Mouse (Mus musculus) midbrain, embryonic 14.5 days (tissue): ENCODE data around the gene Cyb5b. TPM values are rescaled to one million over a fixed set of nuclear protein-coding genes. Genes with fewer than 3 reads are reported as not detected.
A peak's percentile ranks its signal among the peaks of the same experiment; 100 is the strongest.

ENCODE experiments used
- ATAC-seq: fragments of 200-750 bp; cut with Nextera tagmentation; 2 replicates; pipeline ENCODE4 v1.8.0; 2017; ENCODE audit warnings: moderate number of reproducible peaks, moderate library complexity; ENCODE audit not compliant: low FRiP score, low TSS enrichment
- DNase-seq: peaks from one replicate; pipeline ENCODE4 v3.0.0-alpha.2; 2015
- H3K27ac ChIP-seq: fragments of 300-500 bp; sonication (generic); replicated peaks from 2 replicates; pipeline ENCODE4 v1.5.1; 2014; ENCODE audit warnings: mild to moderate bottlenecking, low read depth, low read length, moderate library complexity
- H3K27me3 ChIP-seq: fragments of 300-500 bp; sonication (generic); 2 replicates; pipeline ENCODE4 v1.6.1; 2014; ENCODE audit warnings: low read length, control low read depth, mixed read lengths; ENCODE audit not compliant: control insufficient read depth, insufficient read depth
- H3K36me3 ChIP-seq: fragments of 300-500 bp; sonication (generic); 2 replicates; pipeline ENCODE4 v1.6.1; 2014; ENCODE audit warnings: low read length, control low read depth; ENCODE audit not compliant: control insufficient read depth, insufficient read depth
- H3K4me1 ChIP-seq: fragments of 300-500 bp; sonication (generic); 2 replicates; pipeline ENCODE4 v1.6.1; 2014; ENCODE audit warnings: mild to moderate bottlenecking, antibody characterized with exemption, low read length, control low read depth; ENCODE audit not compliant: control insufficient read depth, insufficient read depth
- H3K4me2 ChIP-seq: fragments of 300-500 bp; sonication (generic); 2 replicates; pipeline ENCODE4 v1.6.1; 2014; ENCODE audit warnings: mild to moderate bottlenecking, low read length, moderate library complexity
- H3K4me3 ChIP-seq: fragments of 300-500 bp; sonication (generic); replicated peaks from 2 replicates; pipeline ENCODE4 v1.5.1; 2014; ENCODE audit warnings: low read depth, low read length
- H3K9ac ChIP-seq: fragments of 300-500 bp; sonication (generic); replicated peaks from 2 replicates; pipeline ENCODE4 v1.6.1; 2014; ENCODE audit warnings: mild to moderate bottlenecking, low read length, moderate library complexity
- H3K9me3 ChIP-seq: fragments of 300-500 bp; sonication (generic); 2 replicates; pipeline ENCODE4 v1.6.1; 2016; ENCODE audit warnings: low read length, control low read depth, mixed read lengths; ENCODE audit not compliant: control insufficient read depth
- WGBS: fragments of 180-500 bp; shearing (Covaris S2); extraction: QIAGEN DNeasy Blood & Tissue Kit; methylation state at CpG from one replicate; pipeline ENCODE4 v1.1.7; 2014; 5-methylcytosine and 5-hydroxymethylcytosine counted together
- polyA plus RNA-seq: library from polyadenylated mRNA; unstranded; fragments of >200 nt; fragmentation: Nextera tagmentation; extraction: Ambion mirVana; gene quantifications from 2 replicates; pipeline ENCODE4 v1.2.1, GENCODE M21; 2014

The Cyb5b gene
- polyA plus RNA-seq, 1 experiment from 2014 or later: 136 TPM

DNA sequence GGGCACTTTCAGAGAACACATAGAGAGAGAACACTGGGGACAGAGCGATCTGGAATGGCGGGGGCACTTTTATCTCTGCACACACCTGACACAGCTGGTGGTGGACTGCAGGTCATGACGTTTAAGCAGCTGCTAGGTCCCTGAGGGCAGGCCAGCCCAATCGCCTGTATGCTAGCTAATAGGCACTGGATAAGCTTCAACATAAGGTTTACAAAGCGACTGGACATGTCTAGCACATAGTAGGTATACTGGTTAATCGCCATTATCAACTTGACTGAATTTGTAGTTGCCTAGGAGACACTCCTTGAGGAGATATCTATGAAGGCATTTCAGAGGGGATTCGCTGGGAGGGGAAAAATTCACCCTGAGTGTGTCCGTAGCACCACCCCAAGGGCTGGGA lies 26.1 kb upstream of the Cyb5b start:
- 80% methylated on average over 8 of the region's 8 CpGs for WGBS
- Histone ChIP-seq H3K9me3 (no peaks in the 10 kb centered on the region), H3K36me3 (no peaks in the 10 kb centered on the region), H3K27me3 (no peaks in the 10 kb centered on the region), H3K9ac (no peak overlapping the region), H3K27ac (no peak overlapping the region), H3K4me2 (no peak overlapping the region), H3K4me1 (peaks cover 9% of the 10 kb centered on the region), H3K4me3 (no peak overlapping the region)
- DNase-seq: no peak
- ATAC-seq: no peak

DNA sequence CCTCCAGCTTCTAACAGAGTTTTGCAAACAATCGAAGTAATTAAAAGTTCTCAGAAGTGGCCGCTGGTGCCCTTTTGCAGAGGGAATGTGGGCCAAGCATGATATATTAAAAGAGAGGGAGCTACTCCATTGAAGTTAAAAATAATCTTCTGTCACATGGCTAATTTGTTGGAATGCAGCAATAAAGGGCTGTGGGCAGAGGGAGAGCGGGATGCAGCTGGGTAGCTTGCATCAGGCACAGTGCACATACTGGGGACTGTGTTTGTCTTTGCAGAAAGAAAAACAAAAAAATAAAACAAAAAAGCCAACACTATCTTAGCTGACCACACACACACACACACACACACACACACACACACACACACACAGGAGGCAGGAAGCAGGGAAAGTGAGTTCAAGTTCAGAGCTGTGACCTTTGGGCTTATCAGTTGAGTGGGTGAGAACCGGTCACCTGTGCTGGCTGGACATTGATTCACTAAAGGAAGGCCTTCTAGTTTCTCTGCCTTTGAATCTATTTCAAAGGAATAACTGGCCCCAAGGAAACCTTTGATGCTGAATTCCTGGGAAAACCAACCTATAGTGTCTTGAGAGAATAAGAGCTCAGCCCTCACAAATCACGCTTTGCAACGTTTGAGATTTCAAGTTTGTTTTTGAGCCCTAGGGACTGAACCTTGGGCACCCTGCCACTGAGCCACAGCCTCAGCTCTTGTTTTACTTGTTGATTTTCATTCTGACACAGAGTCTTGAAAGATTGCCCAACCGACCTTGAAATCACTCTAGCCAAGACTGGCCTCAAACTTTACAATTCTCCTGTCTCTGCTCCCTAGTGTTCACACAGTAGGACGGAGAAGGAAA lies 21.0 kb upstream of the Cyb5b start:
- DNase-seq (peak; percentile 22), ATAC-seq (no peak)
- Histone ChIP-seq H3K27me3 (no peaks in the 10 kb centered on the region), H3K4me3 (no peak overlapping the region), H3K36me3 (no peaks in the 10 kb centered on the region), H3K9ac (no peak overlapping the region), H3K4me1 (no peaks in the 10 kb centered on the region), H3K4me2 (no peak overlapping the region), H3K27ac (no peak overlapping the region), H3K9me3 (no peaks in the 10 kb centered on the region)
- 52% methylated on average over 8 of the region's 8 CpGs for WGBS

DNA sequence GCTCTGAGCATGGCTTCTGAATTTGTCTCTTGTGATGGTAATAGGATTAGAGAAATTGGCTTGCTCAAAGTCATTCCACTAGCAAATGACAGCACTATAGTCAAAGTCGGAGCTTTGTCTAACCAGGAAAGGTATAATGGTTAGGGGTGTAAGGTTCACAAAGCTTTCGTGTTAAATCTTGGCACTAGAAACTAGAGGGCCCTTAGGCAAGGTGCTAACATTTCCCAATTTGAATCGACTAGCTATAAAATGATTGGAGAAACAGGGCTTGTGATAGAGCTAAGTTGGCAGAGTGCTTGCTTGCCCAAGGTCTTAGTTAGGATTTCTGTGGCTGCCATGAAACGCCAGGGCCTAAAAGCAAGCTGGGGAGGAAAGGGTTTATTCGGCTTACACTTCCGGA lies 20.4 kb upstream of the Cyb5b start:
- Histone ChIP-seq H3K27ac (no peak overlapping the region), H3K4me2 (no peak overlapping the region), H3K9ac (no peak overlapping the region), H3K36me3 (no peaks in the 10 kb centered on the region), H3K27me3 (no peaks in the 10 kb centered on the region), H3K4me1 (no peaks in the 10 kb centered on the region), H3K9me3 (no peaks in the 10 kb centered on the region), H3K4me3 (no peak overlapping the region)
- 72% methylated on average over 6 of the region's 6 CpGs for WGBS
- DNase-seq: no peak
- no peak for ATAC-seq

DNA sequence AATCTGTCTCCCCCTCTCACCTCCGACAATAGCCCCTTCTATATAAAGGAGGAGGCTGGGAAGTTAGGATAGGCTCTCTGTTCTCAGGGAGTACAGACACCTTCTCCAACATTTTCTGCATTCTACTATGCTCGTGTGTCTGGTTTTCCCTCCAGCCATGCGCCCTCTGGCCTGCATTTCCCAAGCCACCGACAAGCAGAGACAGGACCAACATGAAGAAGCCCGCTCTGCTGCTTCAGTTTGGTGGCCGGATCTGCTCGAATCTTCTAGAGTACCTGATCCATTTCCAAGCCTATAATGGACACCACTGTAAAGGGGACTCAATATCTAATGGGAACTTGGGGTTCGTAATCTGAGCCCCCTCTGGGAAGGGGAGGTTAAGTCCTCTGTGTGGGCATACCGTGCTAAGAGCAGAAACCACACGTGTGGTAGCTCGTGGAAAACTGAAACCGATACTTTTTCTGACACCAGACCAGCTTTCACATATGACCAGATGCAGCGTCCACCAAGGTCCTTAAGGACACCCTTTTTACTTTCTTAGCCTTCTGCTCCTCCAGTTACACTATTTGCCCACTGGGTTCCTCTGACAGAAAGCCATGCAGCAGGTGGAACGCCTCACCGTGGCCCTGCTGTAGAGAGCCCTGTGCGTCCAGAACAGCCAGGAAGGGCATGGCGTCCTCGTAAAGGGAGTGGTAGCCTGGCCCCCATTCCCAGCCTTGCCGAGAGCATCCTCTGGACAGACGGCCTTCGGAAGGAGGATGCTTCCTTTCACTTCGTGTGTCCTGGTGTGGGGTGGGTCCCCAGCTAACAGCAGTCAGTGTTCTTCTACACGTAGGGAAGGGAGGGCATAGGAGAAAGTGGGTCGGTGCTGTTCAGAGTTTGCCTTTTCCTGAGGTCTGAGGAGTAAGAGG lies 17.6 kb upstream of the Cyb5b start:
- DNase-seq: no peak
- ATAC-seq: no peak
- Histone ChIP-seq H3K27me3 (no peaks in the 10 kb centered on the region), H3K4me3 (no peak overlapping the region), H3K9me3 (no peaks in the 10 kb centered on the region), H3K9ac (no peak overlapping the region), H3K36me3 (no peaks in the 10 kb centered on the region), H3K27ac (no peak overlapping the region), H3K4me2 (no peak overlapping the region), H3K4me1 (no peaks in the 10 kb centered on the region)
- WGBS: 89% methylated on average over 24 of the region's 24 CpGs

DNA sequence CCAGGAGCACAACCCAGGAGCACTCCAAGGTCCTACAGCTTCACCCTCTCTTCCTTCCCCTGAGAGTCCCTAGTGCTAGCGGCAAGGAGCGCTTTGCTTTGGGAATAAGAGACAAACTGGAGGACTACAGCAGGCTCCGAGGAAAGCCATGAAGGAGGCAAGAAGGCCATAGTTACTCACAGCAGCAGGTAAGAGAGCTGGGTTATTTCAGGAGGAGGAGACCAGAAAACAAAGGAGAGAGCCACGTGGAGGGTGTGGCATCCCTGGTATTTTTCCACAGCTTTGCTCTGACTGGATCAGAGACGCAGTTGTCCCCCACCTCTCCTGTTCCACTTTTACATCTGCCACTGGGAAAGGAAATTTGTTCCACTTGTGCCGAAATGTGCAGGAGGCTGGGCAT lies 16.6 kb upstream of the Cyb5b start:
- WGBS: 63% methylated on average over 6 of the region's 6 CpGs
- H3K4me1 ChIP-seq: no peaks in the 10 kb centered on the region
- ATAC-seq (no peak), DNase-seq (no peak)
- H3K36me3 ChIP-seq: no peaks in the 10 kb centered on the region
- no peaks in the 10 kb centered on the region for H3K27me3 ChIP-seq
- H3K4me3 ChIP-seq: no peak overlapping the region
- no peaks in the 10 kb centered on the region for H3K9me3 ChIP-seq
- H3K4me2 ChIP-seq: no peak overlapping the region
- H3K27ac ChIP-seq: no peak overlapping the region
- no peak overlapping the region for H3K9ac ChIP-seq

DNA sequence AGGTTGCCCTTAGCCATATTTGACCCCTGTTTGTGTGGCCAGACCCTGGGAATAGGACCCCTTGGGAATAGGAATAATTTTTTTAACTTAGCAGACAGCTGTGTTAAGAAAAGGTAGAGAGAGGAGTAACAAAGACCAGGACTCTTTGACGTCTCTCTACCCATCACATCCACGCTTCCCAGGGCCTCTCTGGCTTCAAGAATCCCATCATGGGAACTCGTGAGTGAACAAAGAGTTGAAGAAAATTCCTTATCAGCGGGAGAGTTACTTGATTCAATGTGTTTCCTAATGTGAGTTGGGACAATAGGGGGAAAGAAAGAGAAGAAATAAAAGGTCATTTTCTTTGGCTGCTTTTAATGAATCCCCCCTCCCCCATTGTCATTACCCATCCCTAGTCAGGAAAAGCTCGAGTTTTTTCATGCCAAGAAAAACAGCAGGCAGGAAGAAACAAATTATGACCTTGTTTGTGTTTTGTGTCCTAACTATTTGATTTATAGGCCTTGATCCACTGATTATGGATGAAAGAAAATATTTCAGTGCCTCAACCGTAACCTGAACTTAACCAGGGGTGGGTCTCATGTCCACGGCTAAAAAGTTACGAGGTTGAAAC lies 14.3 kb upstream of the Cyb5b start:
- Histone ChIP-seq H3K27me3 (no peaks in the 10 kb centered on the region), H3K4me3 (no peak overlapping the region), H3K36me3 (no peaks in the 10 kb centered on the region), H3K27ac (no peak overlapping the region), H3K9ac (no peak overlapping the region), H3K4me2 (no peak overlapping the region), H3K9me3 (no peaks in the 10 kb centered on the region), H3K4me1 (no peaks in the 10 kb centered on the region)
- ATAC-seq (no peak), DNase-seq (no peak)
- 35% methylated on average over 8 of the region's 8 CpGs for WGBS

DNA sequence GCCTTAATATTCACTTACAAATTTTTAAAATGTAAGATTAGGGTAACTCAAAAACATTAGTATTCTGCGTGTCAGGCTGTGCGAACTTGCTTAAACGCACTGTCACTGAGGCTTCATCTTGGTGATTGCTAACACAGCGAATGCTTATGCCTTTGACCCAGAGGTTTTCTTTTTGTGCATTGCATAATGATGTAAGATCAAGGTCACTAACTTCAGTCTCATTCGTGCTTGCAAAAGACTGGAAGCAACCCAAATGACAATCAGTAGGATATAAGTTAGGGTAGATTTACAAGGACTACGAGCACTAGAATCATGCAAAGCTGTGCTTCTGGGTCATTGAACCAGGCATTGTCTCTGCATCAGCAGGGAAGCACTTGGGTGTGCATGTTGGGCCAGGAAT lies 12.8 kb upstream of the Cyb5b start:
- no peak for DNase-seq
- no peak overlapping the region for H3K4me2 ChIP-seq
- no peaks in the 10 kb centered on the region for H3K9me3 ChIP-seq
- H3K36me3 ChIP-seq: no peaks in the 10 kb centered on the region
- no peaks in the 10 kb centered on the region for H3K4me1 ChIP-seq
- H3K9ac ChIP-seq: no peak overlapping the region
- 85% methylated on average over 6 of the region's 6 CpGs for WGBS
- H3K27ac ChIP-seq: no peak overlapping the region
- no peaks in the 10 kb centered on the region for H3K27me3 ChIP-seq
- no peak for ATAC-seq
- H3K4me3 ChIP-seq: no peak overlapping the region

DNA sequence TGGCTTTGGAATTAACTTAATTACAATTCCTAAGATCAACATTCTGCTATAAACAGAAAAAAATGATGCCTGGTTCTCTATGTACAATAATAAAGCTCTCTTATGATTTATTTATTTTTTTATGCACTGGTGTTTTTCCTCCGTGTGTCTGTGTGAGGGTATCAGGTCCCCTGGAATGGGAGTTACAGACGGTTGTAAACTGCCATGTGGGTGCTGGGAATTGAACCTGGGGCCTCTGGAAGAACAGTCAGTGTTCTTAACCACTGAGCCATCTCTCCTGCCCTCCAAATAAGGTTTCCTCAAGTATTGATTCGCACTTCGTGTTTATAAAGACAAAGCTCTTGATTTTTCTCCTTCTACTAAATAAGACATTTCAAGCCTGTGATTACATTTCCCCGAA lies 12.1 kb upstream of the Cyb5b start:
- Histone ChIP-seq H3K4me1 (no peaks in the 10 kb centered on the region), H3K4me3 (no peak overlapping the region), H3K9ac (no peak overlapping the region), H3K9me3 (no peaks in the 10 kb centered on the region), H3K27me3 (no peaks in the 10 kb centered on the region), H3K27ac (no peak overlapping the region), H3K4me2 (no peak overlapping the region), H3K36me3 (no peaks in the 10 kb centered on the region)
- no peak for ATAC-seq
- WGBS: 90% methylated on average over 5 of the region's 5 CpGs
- no peak for DNase-seq
